Mouse (Mus musculus): ENCODE measurements around the gene Adgrg1.

Gene Adgrg1

GRCm38 (mm10) chr8:94976651-94977417, 2.3 kb downstream of the Adgrg1 start:
- peak; percentile 58 to 70 for DNase-seq

GRCm38 (mm10) chr8:94978131-94978530, 3.6 kb downstream of the Adgrg1 start:
- peak in 1 of 2 experiments; percentile 56 for DNase-seq

GRCm38 (mm10) chr8:94978593-94979319, 4.2 kb downstream of the Adgrg1 start:
- no peak for DNase-seq

GRCm38 (mm10) chr8:94980176-94980575, 5.6 kb downstream of the Adgrg1 start:
- DNase-seq = no peak

- DNase-seq = no peak
Observed at GRCm38 (mm10) chr8:94980976-94981375, 6.4 kb downstream of the Adgrg1 start.

GRCm38 (mm10) chr8:94981848-94982247, 7.3 kb downstream of the Adgrg1 start:
- no peak for DNase-seq

- no peak for DNase-seq
Observed at GRCm38 (mm10) chr8:94983146-94983545, 8.6 kb downstream of the Adgrg1 start.

GRCm38 (mm10) chr8:94983881-94984516, 9.4 kb downstream of the Adgrg1 start:
- no peak for DNase-seq

GRCm38 (mm10) chr8:94985023-94985422, 10.5 kb downstream of the Adgrg1 start:
- no peak for DNase-seq

GRCm38 (mm10) chr8:94986676-94987075, 12.1 kb downstream of the Adgrg1 start:
- no peak for DNase-seq

GRCm38 (mm10) chr8:94987553-94987952, 13.0 kb downstream of the Adgrg1 start:
- DNase-seq = no peak

GRCm38 (mm10) chr8:94988619-94989018, 14.1 kb downstream of the Adgrg1 start:
- no peak for DNase-seq

- no peak for DNase-seq
Observed at GRCm38 (mm10) chr8:94989711-94990110, 15.2 kb downstream of the Adgrg1 start.

GRCm38 (mm10) chr8:94990598-94991453, 16.3 kb downstream of the Adgrg1 start:
- peak in 1 of 2 experiments; percentile 61 for DNase-seq

- no peak for DNase-seq
Observed at GRCm38 (mm10) chr8:94991454-94991994, 17.0 kb downstream of the Adgrg1 start.

GRCm38 (mm10) chr8:94992010-94992409, 17.5 kb downstream of the Adgrg1 start:
- no peak for DNase-seq

- no peak for DNase-seq
Observed at GRCm38 (mm10) chr8:94992534-94992933, 18.0 kb downstream of the Adgrg1 start.

GRCm38 (mm10) chr8:94992996-94993724, 18.6 kb downstream of the Adgrg1 start:
- no peak for DNase-seq

GRCm38 (mm10) chr8:94994006-94994405, 19.5 kb downstream of the Adgrg1 start:
- DNase-seq = peak; percentile 84 to 89

GRCm38 (mm10) chr8:94994510-94994909, 20.0 kb downstream of the Adgrg1 start:
- DNase-seq = no peak

- DNase-seq = no peak
Observed at GRCm38 (mm10) chr8:94995336-94995893, 20.9 kb downstream of the Adgrg1 start.
